Mouse (Mus musculus): Measurements from ENCODE around the gene BC051142. TPM values are rescaled to one million over a fixed set of nuclear protein-coding genes. Genes with fewer than 3 reads are reported as not detected.
A peak's percentile ranks its signal among the peaks of the same experiment; 100 is the strongest.

BC051142 gene
- total RNA-seq, 2 experiments from 2014 or later, result not detected

DNA sequence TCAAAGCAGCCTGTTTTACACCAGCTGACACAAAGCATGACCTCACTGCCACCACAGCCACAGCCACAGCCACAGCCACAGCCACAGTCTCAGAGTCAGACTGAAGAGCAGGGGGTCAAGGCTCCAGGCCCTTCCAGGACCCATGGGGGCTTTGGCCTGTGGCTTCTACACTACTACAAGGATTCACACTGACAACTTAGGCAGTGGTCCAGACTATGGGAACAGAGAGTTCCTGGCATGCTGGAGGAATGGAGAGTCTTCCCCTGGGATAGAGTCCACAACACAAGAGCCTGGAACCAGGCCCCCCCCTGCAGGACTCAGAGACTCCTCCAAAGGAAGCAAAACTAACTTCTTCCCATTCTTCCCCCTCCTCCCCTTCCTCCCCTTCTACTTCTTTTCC, 109.0 kb downstream of the BC051142 start:
- DNase-seq (ENCODE audit: low spot score), result peak; percentile 43

Other genes starting within 250 kb of the BC051142 start
- gene H2-DMb1, start 245.7 kb upstream of the BC051142 start, total RNA-seq (2021), result under 1 TPM; 0.16 to 0.78 TPM
- 1 to 10 TPM in 1 of 2 experiments, under 1 TPM in 1; 0.98 to 3.6 TPM for gene Tap1, start 211.3 kb upstream of the BC051142 start, total RNA-seq (2021)
- gene Psmb9, start 211.1 kb upstream of the BC051142 start, total RNA-seq (2021), result 1 to 10 TPM in 1 of 2 experiments, under 1 TPM in 1; 0.73 to 3.8 TPM
- 1 to 10 TPM; 3.2 to 6.7 TPM for gene Psmb8, start 201.1 kb upstream of the BC051142 start, total RNA-seq (2021)
- gene Tap2, start 195.3 kb upstream of the BC051142 start, total RNA-seq (2021), result 1 to 10 TPM; 4.1 to 6.6 TPM
- under 1 TPM; 0.14 to 0.33 TPM for gene H2-Ob, start 159.9 kb upstream of the BC051142 start, total RNA-seq (2021)
- gene H2-Ab1, start 141.1 kb upstream of the BC051142 start, total RNA-seq (2021), result 1 to 10 TPM; 3.0 to 4.8 TPM
- 1 to 10 TPM; 3.7 to 5.9 TPM for gene H2-Aa, start 111.0 kb upstream of the BC051142 start, total RNA-seq (2021)
- gene H2-Eb1, start 93.0 kb upstream of the BC051142 start, total RNA-seq (2021), result 1 to 10 TPM; 3.9 to 5.6 TPM
- not detected for gene H2-Eb2, start 73.2 kb upstream of the BC051142 start, total RNA-seq (2021)
- under 1 TPM; 0.14 to 0.33 TPM for gene Btnl2, start 44.0 kb upstream of the BC051142 start, total RNA-seq (2021)
- not detected for gene Btnl1, start 21.7 kb upstream of the BC051142 start, total RNA-seq (2021)
- not detected for gene Btnl4, start 78.5 kb downstream of the BC051142 start, total RNA-seq (2021)
- not detected for gene Btnl6, start 118.5 kb downstream of the BC051142 start, total RNA-seq (2021)
- gene Notch4, start 165.4 kb downstream of the BC051142 start, total RNA-seq (2021), result 1 to 10 TPM; 8.0 to 8.9 TPM
- 1 to 10 TPM; 1.2 to 1.5 TPM for gene Gpsm3, start 191.0 kb downstream of the BC051142 start, total RNA-seq (2021)
- 10 to 100 TPM; 12.0 to 12.2 TPM for gene Pbx2, start 192.4 kb downstream of the BC051142 start, total RNA-seq (2021)
- not detected for gene Ager, start 199.0 kb downstream of the BC051142 start, total RNA-seq (2021)
- 10 to 100 TPM; 22.0 to 22.1 TPM for gene Rnf5, start 204.9 kb downstream of the BC051142 start, total RNA-seq (2021)
- gene Agpat1, start 205.4 kb downstream of the BC051142 start, total RNA-seq (2021), result 10 to 100 TPM; 81.6 to 87.7 TPM
- 1 to 10 TPM; 1.6 to 3.3 TPM for gene Egfl8, start 217.2 kb downstream of the BC051142 start, total RNA-seq (2021)
- gene Ppt2, start 229.7 kb downstream of the BC051142 start, total RNA-seq (2021), result 10 to 100 TPM; 36.0 to 38.3 TPM
- gene Prrt1, start 230.7 kb downstream of the BC051142 start, total RNA-seq (2021), result under 1 TPM; 0.30 to 0.38 TPM
- 1 to 10 TPM; 5.7 to 6.0 TPM for gene Fkbpl, start 245.9 kb downstream of the BC051142 start, total RNA-seq (2021)
- gene Atf6b, start 248.3 kb downstream of the BC051142 start, total RNA-seq (2021), result 1 to 10 TPM; 5.9 to 7.9 TPM